Mouse (Mus musculus) heart, adult 2 months (tissue): ENCODE measurements around the gene Olfml2b.

Experiments
- CTCF ChIP-seq: fragments of 200-600 bp; IDR thresholded peaks from 2 replicates; pipeline ENCODE4 v1.8.1; 2022; ENCODE audit warnings: antibody characterized with exemption, mild to moderate bottlenecking, moderate library complexity
- EP300 ChIP-seq: fragments of 200-500 bp; IDR thresholded peaks from 2 replicates; pipeline ENCODE4 v1.6.1; 2011; ENCODE audit warnings: low read depth, low read length, control low read depth; ENCODE audit not compliant: insufficient read depth
- POLR2A ChIP-seq: fragments of 200-500 bp; IDR thresholded peaks from 2 replicates; pipeline ENCODE4 v1.6.1; 2011; ENCODE audit warnings: mild to moderate bottlenecking, low read depth, low read length, control low read depth; ENCODE audit not compliant: insufficient read depth

DNA sequence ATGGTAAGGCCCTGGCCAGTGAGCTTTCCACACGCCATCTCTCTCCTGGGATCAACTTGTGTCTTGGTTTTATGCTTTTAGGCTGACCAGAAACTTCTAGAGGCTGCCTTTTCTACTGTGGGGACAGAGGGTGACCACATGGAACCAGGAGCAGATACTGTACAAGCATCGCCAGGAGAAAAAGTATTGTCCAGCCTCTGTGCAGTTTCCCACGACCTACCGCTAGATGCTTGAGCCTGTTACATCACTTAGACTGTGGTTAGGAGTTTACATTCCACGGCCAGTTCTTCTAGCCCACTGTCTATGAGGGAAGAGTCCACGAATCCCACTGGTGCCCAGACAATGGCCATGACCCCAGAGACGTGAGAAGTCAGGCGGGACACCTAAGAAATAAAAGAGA lies 57.2 kb downstream of the Olfml2b start:
- TF ChIP-seq CTCF (no peak), POLR2A (no peak), EP300 (no peak)
